9 mouse cellular contexts compared by ENCODE assay signal in the genomic region with DNA sequence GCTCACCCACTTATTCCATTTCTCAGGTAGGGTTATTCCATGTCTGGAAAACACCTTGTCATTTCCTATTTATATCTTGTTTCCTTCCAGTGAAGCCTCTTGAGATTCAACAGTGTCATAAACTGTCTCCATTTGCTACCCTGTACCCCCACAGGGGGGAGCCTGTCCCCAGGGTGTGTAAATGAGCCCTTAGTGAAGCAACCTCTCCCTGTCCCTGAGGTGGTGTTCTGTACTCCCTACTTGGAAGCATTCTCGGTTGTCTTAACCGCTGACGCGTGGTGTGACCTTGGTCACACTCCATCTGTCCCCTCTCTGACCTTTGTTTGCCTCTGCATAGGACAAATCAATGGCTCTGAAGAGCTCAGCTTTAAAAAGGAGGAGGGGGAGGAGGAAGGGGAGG. TPM values are rescaled to one million over a fixed set of nuclear protein-coding genes. Genes with fewer than 3 reads are reported as not detected.
DNase-seq lines count a peak whose midpoint lies in the region; ATAC-seq and TF ChIP-seq lines count a peak whose summit lies in the region.
"Had no signal": no experiment of that assay in that cellular context is flagged by ENCODE, and none has a peak within 500 bp of the region (broad histone marks: within the 10 kb centered on the region; RNA-seq: fewer than 3 reads in every experiment).

No protein-coding gene starts in this region.

- DNase-seq in forebrain, postnatal 0 days, result peak; percentile 59
- peak; percentile 14 for DNase-seq in thymus, postnatal 25 days
- no peak for DNase-seq in thymus, postnatal 36 days
- DNase-seq in kidney, postnatal 25 days, result peak; percentile 58 to 60
- peak; percentile 51 for DNase-seq in lung, postnatal 36 days

- WGBS in forebrain, postnatal 0 days, result 60% methylated on average over 4 of the region's 4 CpGs
- 49% methylated on average over 4 of the region's 4 CpGs for WGBS in forebrain, embryonic 12.5 days
- 41% methylated on average over 4 of the region's 4 CpGs for WGBS in forebrain, embryonic 13.5 days

- H3K36me3 ChIP-seq in forebrain, postnatal 0 days (ENCODE audit: insufficient read depth), result no peaks in the 10 kb centered on the region
- H3K36me3 ChIP-seq in forebrain, embryonic 12.5 days (replicated peaks), result no peaks in the 10 kb centered on the region
- no peaks in the 10 kb centered on the region for H3K36me3 ChIP-seq in forebrain, embryonic 13.5 days (ENCODE audit: poor library complexity, severe bottlenecking)
- H3K36me3 ChIP-seq: heart, embryonic 13.5 days had no signal

- H3K9ac ChIP-seq in forebrain, postnatal 0 days, result no peak overlapping the region
- H3K9ac ChIP-seq in forebrain, embryonic 12.5 days, result no peak overlapping the region
- H3K9ac ChIP-seq in forebrain, embryonic 13.5 days, result no peak overlapping the region
- H3K9ac ChIP-seq: heart, embryonic 13.5 days had no signal

- H3K4me1 ChIP-seq in forebrain, postnatal 0 days (ENCODE audit: insufficient read depth), result no peaks in the 10 kb centered on the region
- peaks cover 3% of the 10 kb centered on the region for H3K4me1 ChIP-seq in forebrain, embryonic 12.5 days
- peaks cover 14% of the 10 kb centered on the region for H3K4me1 ChIP-seq in forebrain, embryonic 13.5 days

- peak; percentile 55; the same call in 1 of the 2 replicates for ATAC-seq in forebrain, postnatal 0 days
- ATAC-seq in forebrain, embryonic 12.5 days (ENCODE audit: low FRiP score), result no peak
- ATAC-seq in frontal cortex, adult (ENCODE audit: low TSS enrichment), result peak; percentile 81
- ATAC-seq in forebrain, embryonic 13.5 days, result no peak

- no peak overlapping the region for H3K4me3 ChIP-seq in forebrain, postnatal 0 days (ENCODE audit: low read depth, low read length)
- H3K4me3 ChIP-seq in forebrain, embryonic 12.5 days (replicated peaks), result no peak overlapping the region
- no peak overlapping the region for H3K4me3 ChIP-seq in forebrain, embryonic 13.5 days
- H3K4me3 ChIP-seq: heart, embryonic 13.5 days had no signal

- no peaks in the 10 kb centered on the region for H3K9me3 ChIP-seq in forebrain, postnatal 0 days (ENCODE audit: low read length)
- no peaks in the 10 kb centered on the region for H3K9me3 ChIP-seq in forebrain, embryonic 12.5 days
- no peaks in the 10 kb centered on the region; the same call in 1 of the 2 replicates for H3K9me3 ChIP-seq in forebrain, embryonic 13.5 days (replicated peaks)
- H3K9me3 ChIP-seq: heart, embryonic 13.5 days had no signal

- H3K27me3 ChIP-seq in forebrain, postnatal 0 days (ENCODE audit: insufficient read depth, low read length), result no peaks in the 10 kb centered on the region
- peaks cover 8% of the 10 kb centered on the region; the same call in 1 of the 2 replicates for H3K27me3 ChIP-seq in forebrain, embryonic 12.5 days
- H3K27me3 ChIP-seq in forebrain, embryonic 13.5 days, result no peaks in the 10 kb centered on the region

- H3K4me2 ChIP-seq in forebrain, postnatal 0 days (ENCODE audit: low read depth), result no peak overlapping the region
- no peak overlapping the region for H3K4me2 ChIP-seq in forebrain, embryonic 12.5 days
- no peak overlapping the region for H3K4me2 ChIP-seq in forebrain, embryonic 13.5 days
- H3K4me2 ChIP-seq: heart, embryonic 13.5 days had no signal

- no peak overlapping the region for H3K27ac ChIP-seq in forebrain, postnatal 0 days (ENCODE audit: low read depth, low read length)
- H3K27ac ChIP-seq in forebrain, embryonic 12.5 days, result no peak overlapping the region
- H3K27ac ChIP-seq in forebrain, embryonic 13.5 days, result no peak overlapping the region
- H3K27ac ChIP-seq: heart, embryonic 13.5 days had no signal

- peak; percentile 63 for TF ChIP-seq CTCF in forebrain, postnatal 0 days (IDR thresholded peaks at IDR 0.05; ENCODE audit: low read depth)

RNA-seq across cellular contexts. Expression of gene Bdh1, which starts 43.5 kb away (rescaled TPM):
- 96.1 and 111 TPM in 2 replicates for total RNA-seq in forebrain, postnatal 0 days (2014; rRNA removed)
- polyA plus RNA-seq in forebrain, postnatal 0 days (2015; fragmentation: Nextera tagmentation; extraction: Ambion mirVana), result 137 and 160 TPM in 2 replicates
- polyA plus RNA-seq in forebrain, embryonic 12.5 days (2016; fragmentation: Nextera tagmentation; extraction: Ambion mirVana), result 49.3 and 51.1 TPM in 2 replicates
- polyA plus RNA-seq in forebrain, embryonic 13.5 days (2015; fragmentation: Nextera tagmentation; extraction: Ambion mirVana), result 71.3 and 88.7 TPM in 2 replicates

Comparison
In these comparisons a context has a peak if more than half of its experiments do, and no peak if none do; other contexts are left out.
1. ATAC-seq: peak in forebrain, postnatal 0 days (single experiment) and frontal cortex, adult (single experiment); none in forebrain, embryonic 12.5 days (single experiment) and forebrain, embryonic 13.5 days (single experiment).
2. DNase-seq: peak in forebrain, postnatal 0 days (single experiment), thymus, postnatal 25 days (single experiment), kidney, postnatal 25 days (2 of 2) and lung, postnatal 36 days (single experiment); none in thymus, postnatal 36 days (0 of 2).